Mouse (Mus musculus) left cerebral cortex, adult 2 months (tissue): Measurements from ENCODE around the gene Card11. TPM values are rescaled to one million over a fixed set of nuclear protein-coding genes. Genes with fewer than 3 reads are reported as not detected.
A peak's percentile ranks its signal among the peaks of the same experiment; 100 is the strongest.

ENCODE experiments used
- DNase-seq, 2 experiments: peaks; one replicate each; pipeline ENCODE4 v3.0.0; 2021 to 2022; ENCODE audit warnings: low spot score in 2 of 2, mixed read lengths in 1 of 2; ENCODE audit errors: extremely low spot score in 1 of 2
- H3K27ac ChIP-seq: fragments of 200-600 bp; 2 replicates; pipeline ENCODE4 v1.8.1; 2022
- H3K4me3 ChIP-seq: fragments of 200-600 bp; 2 replicates; pipeline ENCODE4 v1.8.1; 2022
- CTCF ChIP-seq: fragments of 200-600 bp; IDR thresholded peaks from 2 replicates; pipeline ENCODE4 v1.8.1; 2022; ENCODE audit warnings: antibody characterized with exemption, mild to moderate bottlenecking, moderate library complexity
- intact Hi-C: fragments of 180-260 bp; cut with DNase I; formaldehyde crosslinking; loops from one replicate; pipeline ENCODE4 v1.15.1; 2025
- total RNA-seq, 2 experiments: library from RNA; stranded (reverse); gene quantifications; 2 replicates each; pipeline ENCODE4 v1.2.3; 2021

The Card11 gene
- total RNA-seq, 2 experiments from 2014 or later = 0.18 to 0.33 TPM

- Histone ChIP-seq H3K27ac (peak overlapping the region; percentile 4; the same call in 1 of the 2 replicates), H3K4me3 (no peak overlapping the region)
- DNase-seq = no peak
- intact Hi-C loops = no loop called here
- TF ChIP-seq CTCF = no peak
Measured at GRCm38 (mm10) chr5:140940257-140940922, 60.0 kb downstream of the Card11 start.

GRCm38 (mm10) chr5:140936816-140937215, 63.6 kb downstream of the Card11 start:
- TF ChIP-seq CTCF = no peak
- Histone ChIP-seq H3K4me3 (no peak overlapping the region), H3K27ac (no peak overlapping the region)
- DNase-seq = no peak
- intact Hi-C loops = no loop called here

GRCm38 (mm10) chr5:140935848-140936247, 64.5 kb downstream of the Card11 start:
- H3K27ac ChIP-seq = no peak overlapping the region
- DNase-seq = no peak
- no peak overlapping the region for H3K4me3 ChIP-seq
- intact Hi-C loops = no loop called here
- no peak for TF ChIP-seq CTCF

GRCm38 (mm10) chr5:140934639-140935315, 65.6 kb downstream of the Card11 start:
- intact Hi-C loops = no loop called here
- TF ChIP-seq CTCF = peak; percentile 20
- Histone ChIP-seq H3K27ac (no peak overlapping the region), H3K4me3 (no peak overlapping the region)
- no peak for DNase-seq

GRCm38 (mm10) chr5:140931523-140932229, 68.7 kb downstream of the Card11 start:
- no peak for DNase-seq

GRCm38 (mm10) chr5:140918519-140918918, 81.9 kb downstream of the Card11 start:
- TF ChIP-seq CTCF = no peak
- Histone ChIP-seq H3K4me3 (no peak overlapping the region), H3K27ac (no peak overlapping the region)
- no peak for DNase-seq
- intact Hi-C loops = no loop called here

More at GRCm38 (mm10) chr5:140931523-140932229, 68.7 kb downstream of the Card11 start:
- no peak for TF ChIP-seq CTCF
- Histone ChIP-seq H3K27ac (no peak overlapping the region), H3K4me3 (no peak overlapping the region)
- intact Hi-C loops = no loop called here

GRCm38 (mm10) chr5:140917807-140918206, 82.6 kb downstream of the Card11 start:
- Histone ChIP-seq H3K27ac (no peak overlapping the region), H3K4me3 (no peak overlapping the region)
- DNase-seq = no peak
- no peak for TF ChIP-seq CTCF
- intact Hi-C loops = no loop called here

GRCm38 (mm10) chr5:140910841-140911240, 89.5 kb downstream of the Card11 start:
- no peak for TF ChIP-seq CTCF
- no peak overlapping the region for H3K27ac ChIP-seq
- no peak overlapping the region for H3K4me3 ChIP-seq
- intact Hi-C loops = no loop called here
- DNase-seq = no peak

GRCm38 (mm10) chr5:140900866-140901265, 99.5 kb downstream of the Card11 start:
- Histone ChIP-seq H3K4me3 (no peak overlapping the region), H3K27ac (no peak overlapping the region)
- DNase-seq = no peak
- no peak; the same call in 1 of the 2 replicates for TF ChIP-seq CTCF
- intact Hi-C loops = no loop called here

GRCm38 (mm10) chr5:140891080-140891479, 109.3 kb downstream of the Card11 start:
- H3K27ac ChIP-seq = no peak overlapping the region
- H3K4me3 ChIP-seq = no peak overlapping the region
- intact Hi-C loops = loop anchor here (2.0 to 5.0 kb wide), 2 partner anchors 72 to 186 kb away; no protein-coding TSS in a partner anchor
- DNase-seq = no peak
- TF ChIP-seq CTCF = peak; percentile 47

GRCm38 (mm10) chr5:140890050-140890449, 110.3 kb downstream of the Card11 start:
- intact Hi-C loops = loop anchor here (2.0 to 5.0 kb wide), 2 partner anchors 73 to 187 kb away; no protein-coding TSS in a partner anchor
- DNase-seq = no peak
- Histone ChIP-seq H3K4me3 (no peak overlapping the region), H3K27ac (no peak overlapping the region)
- TF ChIP-seq CTCF = no peak

- no peak overlapping the region for H3K4me3 ChIP-seq
- TF ChIP-seq CTCF = peak; percentile 53
- intact Hi-C loops = no loop called here
- peak; percentile 26 to 30 for DNase-seq
- H3K27ac ChIP-seq = no peak overlapping the region
Measured at GRCm38 (mm10) chr5:140889539-140889938, 110.8 kb downstream of the Card11 start.
